Mouse (Mus musculus): Measurements from ENCODE around the gene Cds1. TPM values are rescaled to one million over a fixed set of nuclear protein-coding genes. Genes with fewer than 3 reads are reported as not detected.

Cds1 gene
- total RNA-seq (2021), result 1 to 10 TPM; 4.3 to 5.2 TPM
- long read RNA-seq, experiment 1, partial matches to known transcripts, result 1 of 26 reads
- long read RNA-seq, experiment 1, other reads (novel, unspliced or antisense), result 24 of 26 reads
- long read RNA-seq, experiment 2, partial matches to known transcripts, result 0 of 24 reads
- long read RNA-seq, experiment 2, other reads (novel, unspliced or antisense), result 24 of 24 reads

DNA sequence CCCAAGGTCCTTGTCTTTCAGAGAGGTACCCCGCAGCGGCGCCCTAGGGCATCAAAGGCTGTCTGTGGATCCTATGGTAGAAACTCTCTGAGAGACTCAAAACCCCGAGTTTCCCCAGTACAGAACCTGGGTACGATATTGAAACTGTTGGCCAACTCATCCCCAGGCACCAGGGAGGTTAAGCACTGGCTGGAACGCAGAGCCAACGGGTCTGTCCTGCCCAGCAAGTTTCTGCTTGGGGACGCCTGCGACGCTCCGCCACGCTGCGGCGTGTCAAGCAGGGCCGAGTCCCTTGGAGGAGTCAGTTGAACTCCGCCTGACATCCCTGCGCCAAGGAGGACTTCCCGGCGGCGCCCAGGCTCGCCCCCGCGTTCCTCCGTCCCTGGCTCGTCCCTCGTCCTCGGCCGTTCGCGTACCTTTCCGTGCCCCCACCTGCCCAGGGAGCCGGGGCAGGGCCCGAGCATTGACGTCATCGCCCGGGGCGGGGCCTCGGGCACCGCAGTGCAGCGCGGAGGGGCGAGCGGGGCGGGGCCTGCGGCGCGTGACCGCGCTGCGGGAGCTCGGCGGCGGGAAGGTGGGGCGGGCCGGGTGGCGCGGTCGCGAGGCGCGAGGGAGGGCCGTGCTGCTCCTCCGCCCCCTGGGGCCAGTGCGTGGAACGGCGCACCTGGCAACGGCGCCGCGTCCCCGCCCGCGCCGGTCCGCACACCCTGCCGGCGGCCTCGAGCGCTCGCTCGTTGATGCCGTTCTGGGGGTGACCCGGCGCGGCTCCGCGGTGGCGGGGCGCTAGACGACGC, at the start of gene Cds1:
Gene Cds1, plus strand, starts transcription at position 577 of the 794 bp plus-strand sequence.
- Histone ChIP-seq H3K4me3 (peak within 1 kb of the TSS; percentile 90), H3K27ac (peak within 1 kb of the TSS; percentile 72)
- peak; percentile 88 for DNase-seq
- peak; percentile 33 for TF ChIP-seq CTCF (IDR thresholded peaks at IDR 0.05)
- intact Hi-C loops (cut with DNase I), result no loop called here

DNA sequence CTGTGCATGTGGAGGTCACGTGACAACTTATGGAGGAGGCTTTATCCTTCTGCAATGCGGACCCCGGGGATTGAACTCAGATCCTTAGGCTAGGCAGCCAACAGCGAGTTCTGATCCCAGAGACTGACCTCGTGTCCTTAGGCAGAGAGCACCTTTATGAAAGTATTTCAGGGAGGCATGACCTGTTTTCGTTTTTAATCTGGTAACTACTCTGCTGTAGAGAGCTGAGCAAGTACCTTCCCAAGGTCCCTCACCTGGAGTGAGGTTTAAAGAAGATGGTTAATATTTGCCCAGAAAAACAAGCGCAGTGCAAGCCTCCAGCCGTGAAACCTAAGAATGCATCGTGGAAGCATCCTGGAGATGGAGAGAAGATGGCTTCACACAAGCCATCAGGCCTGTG, 40.7 kb upstream of the Cds1 start:
- intact Hi-C loops (cut with DNase I), result no loop called here
- DNase-seq, result no peak
- H3K27ac ChIP-seq, result no peak overlapping the region

DNA sequence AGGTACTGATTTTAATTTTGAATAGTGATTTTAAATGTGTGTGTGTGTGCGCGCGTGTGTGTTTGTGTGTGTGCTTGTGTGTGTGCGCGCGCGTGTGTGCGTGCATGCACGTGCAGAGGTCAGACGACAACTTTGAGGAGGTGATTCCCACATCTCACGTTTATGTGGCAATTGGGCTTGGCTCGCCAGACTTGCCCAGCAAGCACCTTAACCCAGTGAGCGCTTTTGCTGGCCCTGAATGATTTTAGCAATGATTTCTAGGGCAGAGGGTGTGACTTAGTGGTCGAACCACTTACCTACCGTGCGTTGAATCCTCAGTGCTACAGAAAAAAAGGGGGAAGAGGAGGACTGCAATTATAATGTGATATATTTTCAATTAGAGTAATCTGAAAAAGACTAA, 40.2 kb upstream of the Cds1 start:
- Histone ChIP-seq H3K27ac (no peak overlapping the region), H3K4me3 (no peak overlapping the region)
- DNase-seq, result no peak
- TF ChIP-seq CTCF (IDR thresholded peaks at IDR 0.05), result no peak
- intact Hi-C loops (cut with DNase I), result no loop called here

More for the DNA sequence above, 40.7 kb upstream of the Cds1 start:
- H3K4me3 ChIP-seq, result no peak overlapping the region
- TF ChIP-seq CTCF (IDR thresholded peaks at IDR 0.05), result no peak

DNA sequence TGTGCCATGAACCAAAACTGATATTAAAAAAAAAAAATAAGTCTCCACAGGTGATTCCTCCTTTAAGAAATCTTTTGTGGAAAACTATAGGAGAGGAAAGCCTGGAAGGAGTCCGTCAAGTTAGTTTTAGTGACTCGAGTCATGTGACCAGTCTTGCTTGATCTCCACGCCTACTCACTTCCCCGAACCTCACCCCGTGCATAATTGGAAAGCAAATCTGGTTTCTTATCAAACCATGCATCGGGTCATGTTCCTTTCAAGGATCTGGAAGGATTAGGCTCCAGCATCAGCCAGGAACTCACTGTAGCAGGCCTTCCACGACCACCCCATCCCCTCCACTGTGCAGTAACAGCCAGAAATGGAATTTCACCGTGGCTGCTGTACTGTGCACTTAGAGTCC, 39.2 kb upstream of the Cds1 start:
- TF ChIP-seq CTCF (IDR thresholded peaks at IDR 0.05), result no peak
- Histone ChIP-seq H3K27ac (no peak overlapping the region), H3K4me3 (no peak overlapping the region)
- no peak for DNase-seq
- intact Hi-C loops (cut with DNase I), result no loop called here

DNA sequence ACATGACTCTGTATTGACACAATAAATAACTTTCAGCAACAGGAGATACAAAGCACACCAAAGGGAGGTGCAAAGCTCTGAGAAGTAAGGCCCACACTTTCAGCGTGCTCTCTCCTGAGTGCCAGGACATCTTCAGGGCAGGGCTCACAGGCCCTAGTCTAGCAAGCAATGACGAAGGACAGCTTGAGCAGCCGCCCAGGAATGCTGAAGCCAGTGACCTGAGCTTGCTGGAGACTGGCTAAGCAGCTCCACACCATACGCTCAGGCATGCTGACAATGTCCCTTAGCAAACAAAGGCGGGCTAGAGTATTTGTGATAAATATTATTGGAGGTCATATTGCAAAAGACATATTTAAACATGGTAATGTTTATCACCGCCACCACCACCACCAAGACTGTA, 38.6 kb upstream of the Cds1 start:
- no peak overlapping the region for H3K27ac ChIP-seq
- DNase-seq, result no peak
- no peak overlapping the region for H3K4me3 ChIP-seq
- no peak for TF ChIP-seq CTCF (IDR thresholded peaks at IDR 0.05)
- intact Hi-C loops (cut with DNase I), result no loop called here

DNA sequence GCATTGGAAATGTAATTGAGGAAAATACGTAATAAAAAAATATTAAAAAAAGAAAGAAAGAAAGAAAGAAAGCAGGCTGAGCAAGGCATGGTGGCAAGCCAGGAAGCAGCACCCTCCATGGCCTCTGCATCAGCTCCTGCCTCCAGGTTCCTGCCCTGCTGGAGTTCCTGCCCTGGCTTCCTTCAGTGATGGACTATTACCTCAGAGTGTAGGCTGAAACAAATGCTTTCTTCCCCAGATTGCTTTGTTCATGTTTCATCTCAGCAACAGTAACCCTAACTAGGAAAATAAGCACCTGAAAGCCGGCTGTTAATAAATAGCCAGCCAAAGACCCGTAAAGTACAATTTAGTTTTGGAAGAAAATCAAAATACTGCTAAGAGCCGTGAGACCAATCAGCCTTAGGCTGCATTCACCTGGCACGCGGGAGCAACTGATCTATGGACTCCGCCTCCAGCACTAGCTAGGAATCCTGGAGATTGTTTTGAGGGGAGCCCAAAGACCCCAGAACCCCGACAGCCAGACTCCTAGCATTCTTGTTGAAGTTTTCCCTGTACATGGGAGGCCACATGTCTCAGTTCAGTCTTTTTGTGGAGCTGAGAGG, 36.5 kb upstream of the Cds1 start:
- intact Hi-C loops (cut with DNase I), result no loop called here
- no peak for TF ChIP-seq CTCF (IDR thresholded peaks at IDR 0.05)
- DNase-seq, result no peak
- Histone ChIP-seq H3K27ac (no peak overlapping the region), H3K4me3 (no peak overlapping the region)

DNA sequence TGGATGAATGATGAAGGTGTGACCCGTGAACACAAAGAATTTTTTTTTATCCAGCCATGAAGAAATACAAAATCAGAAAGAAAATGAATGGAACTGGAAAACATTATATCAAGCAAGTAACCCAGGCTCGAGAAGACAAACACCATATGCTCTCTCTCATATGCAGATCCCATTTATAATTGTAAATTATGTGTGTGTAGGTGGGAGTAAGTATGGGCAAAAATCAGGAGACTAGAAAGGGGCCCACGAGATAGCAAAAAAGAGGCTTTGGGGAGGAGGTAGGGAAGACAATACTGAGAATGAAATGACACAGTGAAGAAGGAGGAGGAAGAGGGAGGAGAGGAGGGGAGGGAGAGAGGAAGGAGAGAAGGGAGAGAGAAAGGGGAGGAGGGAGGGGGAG, 27.6 kb upstream of the Cds1 start:
- intact Hi-C loops (cut with DNase I), result no loop called here
- Histone ChIP-seq H3K4me3 (no peak overlapping the region), H3K27ac (no peak overlapping the region)
- no peak for TF ChIP-seq CTCF (IDR thresholded peaks at IDR 0.05)
- DNase-seq, result no peak

DNA sequence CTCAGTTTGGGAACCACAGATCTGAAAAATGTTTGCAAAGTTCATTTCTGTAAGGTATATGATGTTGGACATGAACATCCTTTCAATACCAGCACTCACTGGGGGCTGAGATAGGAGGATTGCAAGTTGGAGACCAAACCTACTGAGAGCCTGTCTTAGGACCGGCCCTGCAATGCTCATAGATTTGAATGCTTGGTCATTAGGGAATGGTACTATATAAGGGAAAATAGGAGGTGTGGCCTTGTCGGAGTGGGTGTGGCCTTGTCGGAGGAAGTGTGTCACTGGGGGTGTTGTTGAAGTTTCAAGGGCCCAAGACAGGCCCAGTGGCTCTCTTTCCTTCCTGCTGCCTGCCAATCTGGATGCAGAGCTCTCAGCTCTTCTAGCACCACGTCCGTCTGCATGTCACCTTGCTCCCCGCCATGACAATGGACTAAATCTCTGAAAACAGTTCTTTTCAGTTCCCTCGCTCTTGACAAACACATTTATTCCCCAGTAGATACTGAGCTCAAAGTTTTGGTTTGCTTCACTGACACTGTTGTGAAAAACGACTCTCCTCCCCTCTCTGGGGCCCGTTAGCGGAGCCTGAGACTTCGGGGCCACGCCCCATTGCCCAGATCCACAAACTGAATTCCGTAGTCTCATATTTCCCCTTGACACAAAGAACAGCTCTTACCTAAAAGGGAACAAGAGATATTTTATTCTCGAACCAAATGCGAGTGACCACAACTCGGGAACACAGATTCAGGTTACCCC, 24.3 kb upstream of the Cds1 start:
- TF ChIP-seq CTCF (IDR thresholded peaks at IDR 0.05), result no peak
- intact Hi-C loops (cut with DNase I), result no loop called here
- no peak overlapping the region for H3K27ac ChIP-seq
- no peak for DNase-seq
- no peak overlapping the region for H3K4me3 ChIP-seq

DNA sequence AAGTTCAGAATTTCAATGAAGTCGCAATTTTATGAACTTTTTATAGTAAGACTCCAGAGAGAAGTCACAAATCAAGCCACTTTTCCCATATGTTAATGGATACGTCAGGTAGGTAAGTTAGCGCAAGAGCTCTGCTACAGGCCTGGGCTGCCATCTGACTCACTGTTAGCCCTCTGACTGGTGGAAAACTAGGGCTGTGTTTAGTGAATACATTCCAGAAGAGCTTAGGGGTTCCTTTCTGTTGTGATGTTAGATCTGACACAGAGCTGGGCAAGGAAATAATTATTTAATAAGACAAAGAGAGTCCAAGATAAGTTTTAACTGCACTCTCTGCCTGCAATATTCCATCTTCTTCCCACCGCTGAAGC, 23.7 kb upstream of the Cds1 start:
- H3K27ac ChIP-seq, result no peak overlapping the region
- TF ChIP-seq CTCF (IDR thresholded peaks at IDR 0.05), result no peak
- intact Hi-C loops (cut with DNase I), result no loop called here
- no peak overlapping the region for H3K4me3 ChIP-seq
- DNase-seq, result no peak

DNA sequence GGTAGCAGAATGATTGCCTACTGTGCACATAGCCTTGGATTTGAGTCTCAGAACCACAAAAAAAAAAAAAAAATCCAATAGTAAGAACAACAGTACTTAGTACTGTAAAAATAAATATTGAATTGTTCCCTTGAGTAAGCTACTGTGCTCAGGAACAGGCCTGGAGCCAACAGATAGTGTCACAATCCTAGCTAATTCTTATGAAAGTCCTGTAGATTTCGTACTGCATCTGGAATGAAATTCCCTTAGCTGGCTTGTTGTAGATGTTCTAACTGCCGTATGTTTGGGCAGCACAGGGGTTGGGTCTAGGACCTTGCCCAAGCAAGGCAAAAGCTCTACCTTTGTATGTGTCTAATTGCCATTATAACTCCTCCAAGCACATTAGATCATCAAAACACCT, 22.9 kb upstream of the Cds1 start:
- intact Hi-C loops (cut with DNase I), result no loop called here
- Histone ChIP-seq H3K4me3 (no peak overlapping the region), H3K27ac (no peak overlapping the region)
- no peak for DNase-seq
- no peak for TF ChIP-seq CTCF (IDR thresholded peaks at IDR 0.05)

DNA sequence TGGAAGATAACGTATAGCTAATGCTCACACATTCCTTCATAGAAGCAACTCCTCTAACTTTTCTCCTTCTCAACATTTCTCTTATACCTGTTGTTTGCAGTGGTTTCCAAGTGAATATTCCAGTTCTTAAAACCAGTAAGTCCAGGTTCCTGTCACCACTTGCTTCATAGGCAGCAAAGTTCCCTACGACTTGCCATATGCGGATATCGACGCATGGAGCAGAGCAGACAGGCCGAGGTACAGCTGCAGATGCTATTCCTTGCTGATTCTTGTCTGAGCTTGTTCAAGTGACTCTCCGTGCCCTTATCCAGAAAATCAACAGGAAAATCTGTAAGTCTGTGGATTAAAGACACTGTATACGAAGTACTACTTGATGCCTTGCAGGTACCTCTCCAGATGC, 22.5 kb upstream of the Cds1 start:
- no peak for TF ChIP-seq CTCF (IDR thresholded peaks at IDR 0.05)
- Histone ChIP-seq H3K4me3 (no peak overlapping the region), H3K27ac (no peak overlapping the region)
- intact Hi-C loops (cut with DNase I), result no loop called here
- no peak for DNase-seq

DNA sequence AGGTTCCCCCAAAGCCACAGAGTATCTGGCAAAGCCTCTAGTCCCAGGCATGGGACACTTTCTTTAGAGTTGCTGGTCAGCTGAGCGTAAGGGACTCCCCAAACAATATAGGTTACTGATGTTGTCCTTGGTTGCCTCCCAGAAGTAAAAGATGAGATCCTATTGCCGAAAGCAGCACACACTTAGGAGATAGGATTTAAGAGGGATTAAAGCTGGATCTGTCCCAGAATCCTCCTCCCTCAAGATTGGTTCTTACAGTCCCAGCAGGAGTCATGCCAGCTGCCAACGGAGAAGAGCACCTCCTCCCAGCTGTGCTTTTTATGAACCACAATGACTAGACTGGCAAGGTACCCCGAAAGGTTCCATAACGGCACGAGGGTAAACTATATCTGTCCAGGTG, 20.0 kb upstream of the Cds1 start:
- Histone ChIP-seq H3K4me3 (no peak overlapping the region), H3K27ac (no peak overlapping the region)
- intact Hi-C loops (cut with DNase I), result no loop called here
- no peak for DNase-seq
- TF ChIP-seq CTCF (IDR thresholded peaks at IDR 0.05), result no peak

DNA sequence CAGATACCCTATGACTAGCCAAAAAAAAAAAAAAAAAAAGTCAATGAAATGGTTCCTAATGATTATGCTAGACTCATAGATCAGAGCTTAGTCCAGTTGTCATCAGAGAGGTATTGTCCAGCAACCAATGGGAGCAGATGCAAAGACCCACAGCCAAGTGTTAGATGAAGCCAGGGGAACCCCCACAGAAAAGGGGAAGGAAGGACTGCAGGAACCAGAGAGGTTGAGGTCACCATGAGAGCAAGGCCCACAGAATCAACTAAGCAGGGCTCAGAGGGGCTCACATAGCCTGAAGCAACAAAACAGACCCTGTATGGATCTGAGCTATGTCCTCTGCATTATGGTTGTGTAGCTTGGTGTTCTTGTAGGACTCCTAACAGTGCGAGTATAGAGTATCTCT, 11.2 kb upstream of the Cds1 start:
- intact Hi-C loops (cut with DNase I), result no loop called here
- no peak for TF ChIP-seq CTCF (IDR thresholded peaks at IDR 0.05)
- Histone ChIP-seq H3K27ac (no peak overlapping the region), H3K4me3 (no peak overlapping the region)
- no peak for DNase-seq
